Mouse (Mus musculus) C2C12 (cell line): Measurements from ENCODE around the gene Ehd1.

Source experiments
- CEBPB ChIP-seq: IDR thresholded peaks from one replicate; pipeline ENCODE4 v1.6.1; 2011; ENCODE audit warnings: low read depth, mild to moderate bottlenecking, control low read depth, moderate library complexity
- CTCF ChIP-seq: IDR thresholded peaks from one replicate; pipeline ENCODE4 v1.5.1; 2011; ENCODE audit not compliant: control insufficient read depth, insufficient read depth, insufficient read length
- MAX ChIP-seq: IDR thresholded peaks from one replicate; pipeline ENCODE4 v1.6.1; 2011; ENCODE audit warnings: mild to moderate bottlenecking, control low read depth
- MYOD1 ChIP-seq: IDR thresholded peaks from one replicate; pipeline ENCODE4 v1.6.1; 2011; ENCODE audit warnings: low read depth; ENCODE audit not compliant: control insufficient read depth, insufficient read length
- USF1 ChIP-seq: IDR thresholded peaks from one replicate; pipeline ENCODE4 v1.6.1; 2011; ENCODE audit warnings: low read depth, mild to moderate bottlenecking, control low read depth, moderate library complexity

GRCm38 (mm10) chr19:6324751-6325150, 48.2 kb downstream of the Ehd1 start:
- TF ChIP-seq CTCF (no peak), MYOD1 (no peak), USF1 (no peak), MAX (no peak), CEBPB (no peak)
